Mouse (Mus musculus): ENCODE results near the gene Cds1. TPM values are rescaled to one million over a fixed set of nuclear protein-coding genes. Genes with fewer than 3 reads are reported as not detected.

Gene Cds1
- polyA plus RNA-seq, 1 experiment from 2014 or later: 14.5 TPM

DNA sequence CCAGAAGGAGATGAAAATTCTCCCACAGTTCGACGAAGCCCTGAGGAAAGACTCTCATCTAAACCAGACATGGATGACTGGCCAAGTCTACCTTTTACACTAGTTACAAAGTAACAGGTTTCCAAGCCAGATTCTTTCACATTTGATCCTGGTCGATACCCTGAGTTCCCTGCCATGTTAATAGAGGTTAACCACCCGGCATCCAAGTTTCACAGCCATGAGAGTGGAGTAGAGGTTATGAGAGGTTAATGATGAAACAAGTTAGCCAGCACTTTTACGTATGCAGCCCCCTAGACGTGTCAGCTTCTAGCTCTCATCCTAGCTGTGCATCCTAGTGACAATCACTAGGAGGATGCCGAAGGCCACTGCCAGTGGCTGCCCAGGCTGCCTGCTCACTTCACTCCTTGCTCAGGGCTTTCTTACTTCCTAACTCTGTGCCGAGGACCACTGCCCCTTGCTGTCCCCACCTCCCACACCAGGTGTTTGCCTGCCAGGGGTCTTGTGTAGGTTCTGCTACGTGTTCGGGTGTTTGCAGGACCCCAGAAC lies 94.0 kb downstream of the Cds1 start:
- 89% methylated on average over 10 of the region's 10 CpGs for WGBS
- H3K36me3 ChIP-seq: peaks cover 87% of the 10 kb centered on the region

DNA sequence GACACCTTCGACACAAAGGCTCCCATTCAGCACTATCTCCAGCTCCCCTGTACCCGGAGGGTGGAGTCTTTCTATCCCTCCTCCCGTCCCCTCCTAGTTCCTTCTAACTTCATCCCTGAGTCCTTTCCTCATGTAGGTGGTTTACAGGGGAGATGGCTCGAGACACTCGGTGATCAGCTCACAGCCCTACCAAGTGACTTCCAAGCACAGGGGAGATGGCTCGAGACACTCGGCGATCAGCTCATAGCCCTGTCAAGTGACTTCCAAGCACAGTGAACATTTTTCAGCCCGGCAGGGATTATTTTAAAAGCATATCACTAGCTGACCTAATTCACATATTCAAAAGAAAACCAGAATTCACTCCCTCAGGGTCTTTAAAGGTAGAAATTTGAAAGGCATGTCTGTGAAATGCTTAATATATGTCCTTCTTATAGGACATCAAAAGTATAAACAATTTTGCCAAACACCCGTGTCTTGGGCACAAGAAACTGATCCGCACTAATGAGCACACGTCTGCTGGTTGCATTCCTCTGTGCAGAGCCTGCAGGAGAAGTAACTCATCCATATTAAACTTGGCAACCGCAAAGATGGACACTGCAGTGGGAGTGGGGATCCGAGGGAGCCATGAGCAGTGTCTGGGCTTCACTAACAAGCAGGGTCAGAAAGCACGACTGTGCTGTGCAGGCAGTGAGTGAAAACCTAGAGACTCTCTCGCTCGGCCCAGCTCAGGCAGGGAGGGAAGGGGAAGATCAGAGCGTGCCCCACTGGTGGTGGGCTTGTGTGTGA lies 97.0 kb downstream of the Cds1 start:
- ATAC-seq (ENCODE audit: insufficient number of reproducible peaks, low FRiP score, low TSS enrichment, low read depth): no peak
- peaks cover 85% of the 10 kb centered on the region for H3K36me3 ChIP-seq
- H3K4me1 ChIP-seq: no peaks in the 10 kb centered on the region
- no peak overlapping the region for H3K9ac ChIP-seq
- no peak overlapping the region for H3K27ac ChIP-seq
- 91% methylated on average over 18 of the region's 18 CpGs for WGBS
- H3K4me2 ChIP-seq: no peak overlapping the region
- no peaks in the 10 kb centered on the region for H3K9me3 ChIP-seq
- no peaks in the 10 kb centered on the region for H3K27me3 ChIP-seq
- no peak overlapping the region for H3K4me3 ChIP-seq

More for the DNA sequence above, 94.0 kb downstream of the Cds1 start:
- Histone ChIP-seq H3K27me3 (no peaks in the 10 kb centered on the region), H3K9me3 (no peaks in the 10 kb centered on the region), H3K27ac (no peak overlapping the region), H3K9ac (no peak overlapping the region), H3K4me2 (no peak overlapping the region), H3K4me1 (no peaks in the 10 kb centered on the region), H3K4me3 (no peak overlapping the region)
- no peak for ATAC-seq (ENCODE audit: insufficient number of reproducible peaks, low FRiP score, low TSS enrichment, low read depth)

DNA sequence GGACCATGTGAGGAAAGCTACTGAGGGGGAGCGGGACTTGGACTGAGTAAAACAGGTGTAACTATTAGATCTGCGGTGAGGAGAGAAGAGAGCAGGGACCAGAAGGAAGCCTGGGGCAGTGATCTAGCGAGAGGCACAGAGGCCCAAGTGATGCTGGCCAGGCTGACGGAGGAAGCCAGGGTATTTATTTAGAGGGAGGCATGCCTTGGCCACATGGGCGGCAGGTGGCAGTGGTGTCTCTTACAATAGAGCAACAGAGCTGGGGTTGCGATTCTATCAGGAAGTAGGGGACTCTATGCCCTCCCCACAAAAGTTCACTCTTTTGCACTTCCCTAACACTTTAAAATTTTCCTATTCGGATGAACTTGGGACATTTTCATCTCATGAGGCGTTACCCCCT lies 97.7 kb downstream of the Cds1 start:
- no peak overlapping the region for H3K4me2 ChIP-seq
- H3K4me3 ChIP-seq: no peak overlapping the region
- H3K27me3 ChIP-seq: no peaks in the 10 kb centered on the region
- no peaks in the 10 kb centered on the region for H3K4me1 ChIP-seq
- peaks cover 83% of the 10 kb centered on the region for H3K36me3 ChIP-seq
- no peaks in the 10 kb centered on the region for H3K9me3 ChIP-seq
- 81% methylated on average over 8 of the region's 8 CpGs for WGBS
- no peak overlapping the region for H3K27ac ChIP-seq
- no peak overlapping the region for H3K9ac ChIP-seq
- ATAC-seq (ENCODE audit: insufficient number of reproducible peaks, low FRiP score, low TSS enrichment, low read depth): no peak

DNA sequence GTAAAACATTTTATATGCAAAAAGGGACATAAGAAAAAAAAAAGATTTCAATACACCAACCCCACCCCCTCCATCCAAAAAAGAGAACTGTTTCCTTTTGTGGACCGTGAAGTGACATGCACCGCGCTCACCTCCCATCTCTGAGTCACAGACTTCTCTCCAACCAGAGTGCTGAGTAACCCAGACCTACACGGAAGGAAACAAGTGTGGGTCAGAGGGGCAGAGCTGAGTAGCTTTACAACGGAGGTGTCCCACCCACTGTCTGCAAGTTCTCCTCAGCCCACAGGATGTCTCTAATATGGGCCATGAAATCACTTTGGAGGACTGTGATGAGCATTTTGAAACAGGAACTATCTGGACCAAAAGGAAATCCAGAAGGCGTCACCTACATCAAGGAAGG lies 99.0 kb downstream of the Cds1 start:
- Histone ChIP-seq H3K36me3 (peaks cover 81% of the 10 kb centered on the region), H3K9ac (no peak overlapping the region), H3K27me3 (no peaks in the 10 kb centered on the region), H3K4me1 (no peaks in the 10 kb centered on the region), H3K4me3 (no peak overlapping the region), H3K9me3 (no peaks in the 10 kb centered on the region), H3K27ac (no peak overlapping the region), H3K4me2 (no peak overlapping the region)
- ATAC-seq (ENCODE audit: insufficient number of reproducible peaks, low FRiP score, low TSS enrichment, low read depth): no peak
- 91% methylated on average over 6 of the region's 6 CpGs for WGBS

DNA sequence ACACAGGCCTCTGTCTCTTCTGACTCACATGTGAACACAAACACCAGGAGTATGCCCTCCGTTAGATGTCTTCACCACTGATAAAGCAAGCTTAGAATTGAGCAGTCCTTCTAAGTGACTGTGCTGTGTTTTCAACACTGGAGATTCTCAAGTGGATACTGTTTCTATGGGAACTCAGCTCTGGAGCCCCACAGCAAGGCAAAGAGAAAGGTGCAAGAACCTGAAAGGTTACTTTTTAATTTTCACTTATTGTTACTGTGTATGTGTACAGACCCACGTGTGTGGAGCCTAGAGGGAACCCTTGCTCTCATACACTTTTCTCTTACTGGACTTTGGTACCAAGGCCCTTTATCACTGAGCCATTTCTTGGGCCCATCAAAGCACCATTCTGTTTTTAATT lies 101.8 kb downstream of the Cds1 start:
- no peaks in the 10 kb centered on the region for H3K27me3 ChIP-seq
- no peak overlapping the region for H3K9ac ChIP-seq
- no peaks in the 10 kb centered on the region for H3K9me3 ChIP-seq
- H3K36me3 ChIP-seq: peaks cover 85% of the 10 kb centered on the region
- H3K4me2 ChIP-seq: no peak overlapping the region
- no peak overlapping the region for H3K27ac ChIP-seq
- H3K4me1 ChIP-seq: no peaks in the 10 kb centered on the region
- H3K4me3 ChIP-seq: no peak overlapping the region
- 75% methylated on average over 2 of the region's 2 CpGs for WGBS
- ATAC-seq (ENCODE audit: insufficient number of reproducible peaks, low FRiP score, low TSS enrichment, low read depth): no peak

Other genes starting within 250 kb of the Cds1 start
- gene Nkx6-1, start 100.1 kb upstream of the Cds1 start, polyA plus RNA-seq (2015; fragmentation: Nextera tagmentation; extraction: Ambion mirVana): 0.12 TPM in 1 of 2 replicates, not detected in the other

All from limb, embryonic 15.5 days (tissue).